Mouse (Mus musculus) layer of hippocampus, adult 2 months (tissue): ENCODE results near the gene Dcun1d4. TPM values are rescaled to one million over a fixed set of nuclear protein-coding genes. Genes with fewer than 3 reads are reported as not detected.

Experiments
- DNase-seq, 2 experiments: peaks; one replicate each; pipeline ENCODE4 v3.0.0; 2022; ENCODE audit warnings: low spot score in 2 of 2
- H3K27ac ChIP-seq: fragments of 200-600 bp; 2 replicates; pipeline ENCODE4 v1.8.1; 2022
- H3K4me3 ChIP-seq: fragments of 200-600 bp; 2 replicates; pipeline ENCODE4 v1.8.1; 2022; ENCODE audit warnings: mild to moderate bottlenecking
- CTCF ChIP-seq: fragments of 200-600 bp; conservative IDR thresholded peaks from 2 replicates; pipeline ENCODE4 v1.8.1; 2022; ENCODE audit warnings: antibody characterized with exemption, mild to moderate bottlenecking, moderate library complexity
- total RNA-seq, 2 experiments: library from RNA; stranded (reverse); gene quantifications; 2 replicates each; pipeline ENCODE4 v1.2.3; 2021

Dcun1d4 gene
- total RNA-seq, 2 experiments from 2014 or later = 124 to 132 TPM

GRCm38 (mm10) chr5:73484016-73484615 lies 3.3 kb downstream of the Dcun1d4 start:
- no peak for DNase-seq
- Histone ChIP-seq H3K27ac (no peak overlapping the region), H3K4me3 (no peak overlapping the region)
- no peak for TF ChIP-seq CTCF

- Histone ChIP-seq H3K27ac (no peak overlapping the region), H3K4me3 (no peak overlapping the region)
- DNase-seq = no peak
- no peak for TF ChIP-seq CTCF
Observed at GRCm38 (mm10) chr5:73486451-73486850, 5.7 kb downstream of the Dcun1d4 start.

DNA sequence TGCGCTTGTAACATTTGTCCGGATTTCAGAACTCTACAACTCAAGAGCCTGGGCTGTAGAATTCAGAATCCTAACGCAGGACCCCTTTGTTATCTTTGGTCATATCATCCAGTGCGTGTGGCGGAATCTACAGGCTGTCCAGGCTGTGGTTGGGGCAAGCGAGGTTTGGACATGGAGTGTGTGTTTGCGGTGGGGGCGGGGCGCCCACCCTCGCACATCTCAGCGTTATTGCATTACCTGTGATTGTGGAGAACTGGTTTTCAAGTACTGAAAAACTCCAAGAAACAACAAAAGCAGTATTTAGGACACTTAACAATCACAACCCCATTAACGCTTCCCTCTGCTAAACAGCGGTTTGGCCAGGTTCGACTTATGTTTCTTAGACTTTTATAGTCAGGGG lies 9.1 kb downstream of the Dcun1d4 start:
- H3K4me3 ChIP-seq = peak overlapping the region; percentile 93
- H3K27ac ChIP-seq = peak overlapping the region; percentile 85
- no peak for TF ChIP-seq CTCF
- no peak for DNase-seq

DNA sequence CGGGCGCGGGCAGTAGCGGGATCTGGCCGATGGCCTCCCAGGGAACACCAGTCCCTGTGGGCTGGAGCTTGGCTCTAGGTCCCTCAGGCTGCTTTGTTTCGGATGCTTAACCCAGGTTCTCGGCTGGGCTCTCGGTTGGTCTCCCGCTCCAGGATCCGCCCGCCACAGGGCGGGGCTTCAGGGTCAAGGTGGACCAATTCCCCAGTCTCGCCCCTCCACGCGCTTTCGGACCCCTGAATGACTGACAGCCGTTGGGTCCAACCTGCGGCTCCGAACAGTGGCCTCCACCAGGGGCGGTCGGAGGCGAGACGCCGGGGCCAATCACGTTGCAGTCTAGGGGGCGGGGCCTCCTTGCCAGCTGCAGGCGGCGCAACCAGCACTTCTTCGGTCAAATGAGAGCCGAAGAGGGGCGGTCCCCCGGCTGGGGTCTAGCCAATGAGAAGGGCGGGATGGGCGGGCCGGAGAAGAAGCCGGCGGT lies 9.8 kb downstream of the Dcun1d4 start:
- peak; percentile 72 for TF ChIP-seq CTCF
- Histone ChIP-seq H3K27ac (peak overlapping the region; percentile 93), H3K4me3 (peak overlapping the region; percentile 93)
- DNase-seq = peak; percentile 99 to 100

- H3K4me3 ChIP-seq = peak overlapping the region; percentile 93
- DNase-seq = peak in 1 of 2 experiments; percentile 30
- peak; percentile 49; the same call in 1 of the 2 replicates for TF ChIP-seq CTCF
- H3K27ac ChIP-seq = peak overlapping the region; percentile 93
Observed at GRCm38 (mm10) chr5:73491074-73491836, 10.5 kb downstream of the Dcun1d4 start.

- DNase-seq = peak; percentile 90 to 94
- Histone ChIP-seq H3K4me3 (peak overlapping the region; percentile 93), H3K27ac (peak overlapping the region; percentile 93)
- no peak for TF ChIP-seq CTCF
Observed at GRCm38 (mm10) chr5:73491837-73492720, 11.3 kb downstream of the Dcun1d4 start.

DNA sequence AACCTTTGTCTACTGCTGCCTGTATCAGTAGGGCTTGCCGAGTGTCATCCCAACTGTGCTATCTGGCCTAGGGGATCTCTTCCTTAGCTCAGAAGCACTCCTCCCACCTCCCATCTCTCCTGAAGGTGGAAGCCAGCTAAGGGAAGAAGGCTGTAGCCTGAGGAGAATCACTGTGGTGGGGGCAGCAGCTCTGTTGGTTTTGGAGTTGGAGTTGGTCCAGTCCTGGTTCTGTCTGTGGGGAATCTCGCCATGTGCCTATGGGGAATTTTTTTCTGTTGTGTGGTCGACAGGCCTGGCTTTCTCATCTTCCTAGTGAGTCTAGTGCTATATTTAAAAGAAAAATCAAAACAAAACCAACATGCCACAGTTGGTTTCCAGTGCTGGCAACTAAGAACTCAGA lies 16.6 kb downstream of the Dcun1d4 start:
- Histone ChIP-seq H3K4me3 (no peak overlapping the region), H3K27ac (peak overlapping the region; percentile 29; the same call in 1 of the 2 replicates)
- TF ChIP-seq CTCF = no peak
- DNase-seq = no peak

DNA sequence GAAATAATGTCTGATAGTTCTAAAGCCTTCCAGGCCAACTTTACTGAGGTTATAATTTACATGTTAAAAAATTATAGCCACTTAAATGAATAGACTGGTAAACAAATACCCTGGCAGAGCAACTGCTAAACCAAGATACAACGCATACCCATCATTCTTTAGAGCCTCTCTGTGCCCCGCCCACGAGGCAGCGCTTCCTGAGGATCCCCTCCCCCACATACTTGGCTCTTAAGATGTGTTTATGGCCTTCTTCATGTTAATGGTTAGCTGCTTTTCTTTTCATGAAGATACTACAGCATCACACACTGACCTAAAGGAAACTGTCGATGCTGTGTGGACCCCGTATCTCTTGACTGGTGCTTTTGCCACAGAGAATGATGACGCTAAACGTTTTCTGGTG lies 17.8 kb downstream of the Dcun1d4 start:
- Histone ChIP-seq H3K4me3 (no peak overlapping the region), H3K27ac (no peak overlapping the region)
- DNase-seq = no peak
- no peak for TF ChIP-seq CTCF

DNA sequence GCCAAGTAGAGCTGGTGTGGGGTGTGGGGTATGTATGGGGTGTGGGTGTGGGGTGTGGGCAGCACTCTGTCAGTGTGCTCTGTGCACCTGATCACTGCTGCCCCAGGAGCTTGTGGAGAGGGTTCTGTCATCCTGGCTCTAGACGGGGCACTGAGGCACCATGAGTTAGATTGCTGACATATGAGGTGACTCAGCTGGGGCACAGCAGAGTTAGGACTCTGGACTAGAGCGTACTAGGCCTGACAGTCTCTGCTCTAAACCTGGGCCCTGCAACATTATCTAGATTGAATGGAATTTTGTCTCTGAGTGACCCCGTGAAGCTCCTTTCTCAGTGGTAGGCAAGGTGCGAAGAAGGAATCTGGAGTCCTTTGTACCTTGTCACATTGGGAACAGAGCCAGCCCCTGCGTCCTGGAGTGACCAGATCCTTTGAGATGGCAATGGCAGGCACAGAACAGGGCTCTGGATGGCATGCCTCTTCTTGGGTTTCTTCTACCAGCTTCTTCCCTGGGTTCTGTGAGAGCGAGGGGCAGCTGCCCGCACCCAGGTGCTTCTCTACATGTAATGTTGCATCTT lies 20.2 kb downstream of the Dcun1d4 start:
- TF ChIP-seq CTCF = no peak
- Histone ChIP-seq H3K27ac (no peak overlapping the region), H3K4me3 (no peak overlapping the region)
- no peak for DNase-seq

DNA sequence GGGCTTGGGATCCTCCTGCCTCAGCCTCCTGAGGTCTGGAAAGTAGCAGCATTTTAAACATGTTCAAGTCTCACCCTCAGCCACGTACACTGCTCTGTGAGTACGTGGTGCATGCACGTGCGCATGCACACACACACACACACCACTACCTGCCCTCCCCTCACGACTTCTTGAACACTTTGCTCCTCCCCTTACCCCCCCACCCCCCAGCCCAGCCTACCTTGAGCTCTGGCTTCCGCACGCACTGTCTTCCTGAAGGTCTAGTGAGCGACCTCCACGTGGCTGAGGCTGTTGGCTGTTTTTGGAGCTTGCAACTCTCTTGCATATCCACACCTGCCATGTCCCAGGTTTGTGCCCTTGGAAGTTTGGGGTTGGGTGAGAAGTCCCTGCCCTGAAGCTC lies 21.6 kb downstream of the Dcun1d4 start:
- DNase-seq = no peak
- Histone ChIP-seq H3K4me3 (no peak overlapping the region), H3K27ac (no peak overlapping the region)
- TF ChIP-seq CTCF = no peak

GRCm38 (mm10) chr5:73503015-73503757 lies 22.4 kb downstream of the Dcun1d4 start:
- H3K27ac ChIP-seq = no peak overlapping the region
- peak; percentile 46 for TF ChIP-seq CTCF
- no peak for DNase-seq
- H3K4me3 ChIP-seq = no peak overlapping the region

DNA sequence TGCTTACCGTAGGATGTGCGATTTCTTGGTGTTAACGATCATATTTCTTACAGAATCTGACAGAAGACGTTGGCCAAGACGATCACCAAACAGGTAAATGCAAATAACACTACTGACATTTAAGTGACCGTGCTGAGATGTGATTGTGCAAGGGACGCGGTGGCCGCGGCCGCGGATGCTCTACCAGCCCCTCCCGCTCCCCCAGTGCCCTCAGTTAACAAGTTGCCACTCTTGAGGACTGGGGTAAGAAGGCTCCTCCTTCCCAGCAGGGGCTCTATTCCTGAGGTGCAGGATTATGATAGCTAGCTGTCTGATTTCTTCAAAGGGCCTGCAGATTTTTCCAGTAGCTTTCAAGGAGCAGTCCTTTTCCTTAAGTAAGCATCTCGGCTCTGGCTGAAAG lies 30.3 kb downstream of the Dcun1d4 start:
- H3K4me3 ChIP-seq = no peak overlapping the region
- no peak overlapping the region for H3K27ac ChIP-seq
- TF ChIP-seq CTCF = no peak
- DNase-seq = no peak
